Mouse (Mus musculus) embryonic facial prominence, embryonic 15.5 days (tissue): ENCODE measurements around the gene Sdk1. TPM values are rescaled to one million over a fixed set of nuclear protein-coding genes. Genes with fewer than 3 reads are reported as not detected.

Experiments
- ATAC-seq: fragments of 200-750 bp; cut with Nextera tagmentation; 2 replicates; pipeline ENCODE4 v1.8.0; 2017; ENCODE audit warnings: low read depth, moderate TSS enrichment; ENCODE audit not compliant: insufficient number of reproducible peaks, low FRiP score, low TSS enrichment
- H3K27ac ChIP-seq: fragments of 300-500 bp; sonication (generic); replicated peaks from 2 replicates; pipeline ENCODE4 v1.5.1; 2015; ENCODE audit warnings: mild to moderate bottlenecking, inconsistent platforms
- H3K27me3 ChIP-seq: fragments of 300-500 bp; sonication (generic); 2 replicates; pipeline ENCODE4 v1.6.1; 2015; ENCODE audit warnings: inconsistent platforms
- H3K36me3 ChIP-seq: fragments of 300-500 bp; sonication (generic); 2 replicates; pipeline ENCODE4 v1.6.1; 2015; ENCODE audit warnings: mild to moderate bottlenecking, inconsistent platforms
- H3K4me1 ChIP-seq: fragments of 300-500 bp; sonication (generic); 2 replicates; pipeline ENCODE4 v1.6.1; 2015; ENCODE audit warnings: inconsistent platforms
- H3K4me2 ChIP-seq: fragments of 300-500 bp; sonication (generic); replicated peaks from 2 replicates; pipeline ENCODE4 v1.6.1; 2015; ENCODE audit warnings: mild to moderate bottlenecking, inconsistent platforms
- H3K4me3 ChIP-seq: fragments of 300-500 bp; sonication (generic); replicated peaks from 2 replicates; pipeline ENCODE4 v1.5.1; 2015; ENCODE audit warnings: mild to moderate bottlenecking, inconsistent platforms
- H3K9ac ChIP-seq: fragments of 300-500 bp; sonication (generic); 2 replicates; pipeline ENCODE4 v1.6.1; 2015; ENCODE audit warnings: inconsistent platforms
- H3K9me3 ChIP-seq: fragments of 300-500 bp; sonication (generic); replicated peaks from 2 replicates; pipeline ENCODE4 v1.6.1; 2016; ENCODE audit warnings: inconsistent platforms
- WGBS: fragments of 180-500 bp; shearing (Covaris S2); methylation state at CpG from one replicate; pipeline ENCODE4 v1.1.7; 2015; 5-methylcytosine and 5-hydroxymethylcytosine counted together
- polyA plus RNA-seq: library from polyadenylated mRNA; unstranded; fragments of >200 nt; fragmentation: Nextera tagmentation; extraction: Ambion mirVana; gene quantifications from 2 replicates; pipeline ENCODE4 v1.2.1, GENCODE M21; 2015

Sdk1 gene
- polyA plus RNA-seq, 1 experiment from 2014 or later = 2.6 TPM

DNA sequence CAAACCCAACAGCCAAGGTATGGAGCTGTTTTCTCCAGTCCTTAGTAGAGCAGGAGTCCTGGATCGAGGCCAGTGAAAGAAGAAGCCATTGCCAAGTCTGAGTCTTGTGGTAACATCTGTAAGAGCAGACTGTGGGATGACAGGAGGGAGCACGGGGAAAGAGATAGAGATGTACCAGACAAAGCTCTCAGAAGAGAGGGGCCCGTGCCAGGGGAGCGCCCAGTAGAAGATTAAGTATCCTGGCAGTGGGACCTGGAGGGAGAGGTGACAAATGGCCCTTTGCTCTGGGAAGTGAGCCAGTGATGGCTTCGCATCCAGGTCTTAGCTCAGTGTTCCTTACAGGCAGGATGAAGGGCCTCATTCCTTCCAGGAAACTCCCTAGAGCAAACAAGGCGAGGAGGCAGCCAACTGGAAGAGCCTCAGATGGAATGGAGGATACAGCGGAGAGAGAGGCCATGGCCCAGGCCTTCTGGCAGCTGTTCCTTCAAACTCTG lies 450.2 kb downstream of the Sdk1 start:
- Histone ChIP-seq H3K4me1 (peaks cover 30% of the 10 kb centered on the region), H3K36me3 (no peaks in the 10 kb centered on the region), H3K27me3 (no peaks in the 10 kb centered on the region), H3K4me3 (no peak overlapping the region), H3K9me3 (no peaks in the 10 kb centered on the region), H3K27ac (0 out of 2 replicates have a peak overlapping the region, but pooled peaks have one; percentile 34), H3K4me2 (no peak overlapping the region), H3K9ac (no peak overlapping the region)
- WGBS = 64% methylated on average over 7 of the region's 7 CpGs
- peak; percentile 70 for ATAC-seq

DNA sequence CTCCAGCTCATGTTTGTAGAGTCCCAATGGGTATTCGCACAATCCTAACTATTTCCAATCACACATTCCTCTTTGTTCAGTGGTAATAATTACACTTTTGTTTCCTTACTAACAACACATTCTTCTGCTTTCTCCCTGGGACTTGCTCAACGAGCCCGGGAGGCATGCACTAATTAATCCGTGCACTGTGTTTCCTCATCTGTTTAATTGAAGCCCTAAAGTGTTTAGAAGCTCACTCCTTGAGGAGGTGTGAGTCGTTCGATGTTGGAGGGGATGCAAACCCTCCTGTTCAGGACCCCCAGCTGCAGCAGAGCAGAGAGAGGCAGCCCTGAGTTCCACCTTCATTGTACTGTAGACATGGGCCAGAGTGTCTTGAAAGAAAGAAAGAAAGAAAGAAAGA lies 452.4 kb downstream of the Sdk1 start:
- H3K4me3 ChIP-seq = no peak overlapping the region
- H3K36me3 ChIP-seq = no peaks in the 10 kb centered on the region
- ATAC-seq = no peak
- H3K27me3 ChIP-seq = no peaks in the 10 kb centered on the region
- no peak overlapping the region for H3K27ac ChIP-seq
- H3K4me1 ChIP-seq = peaks cover 30% of the 10 kb centered on the region
- H3K9ac ChIP-seq = no peak overlapping the region
- H3K9me3 ChIP-seq = no peaks in the 10 kb centered on the region
- H3K4me2 ChIP-seq = no peak overlapping the region; the same call in 1 of the 2 replicates
- 18% methylated on average over 6 of the region's 6 CpGs for WGBS

DNA sequence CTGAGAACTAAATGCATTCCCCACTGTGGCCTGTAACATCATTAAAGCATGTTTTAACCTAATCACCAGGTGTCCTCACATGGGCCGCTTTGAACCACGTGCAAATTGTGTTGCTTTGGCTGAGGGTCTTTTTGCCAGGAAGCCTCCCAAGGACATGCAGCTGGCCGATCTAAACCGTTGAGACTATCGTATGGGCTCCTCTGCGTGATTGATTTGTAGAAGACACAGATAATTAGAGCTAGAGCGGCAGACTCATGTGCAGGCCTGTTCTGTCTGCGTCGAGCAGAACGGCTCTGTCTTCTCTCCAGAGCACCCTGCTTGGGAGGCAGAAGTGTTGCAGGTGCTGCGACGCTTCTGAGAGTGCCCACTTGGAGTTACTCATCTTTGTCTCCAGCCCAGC lies 453.6 kb downstream of the Sdk1 start:
- no peak for ATAC-seq
- Histone ChIP-seq H3K27me3 (no peaks in the 10 kb centered on the region), H3K4me2 (no peak overlapping the region), H3K4me3 (no peak overlapping the region), H3K4me1 (peaks cover 22% of the 10 kb centered on the region), H3K27ac (no peak overlapping the region), H3K36me3 (no peaks in the 10 kb centered on the region), H3K9me3 (no peaks in the 10 kb centered on the region), H3K9ac (no peak overlapping the region)
- 46% methylated on average over 12 of the region's 12 CpGs for WGBS

DNA sequence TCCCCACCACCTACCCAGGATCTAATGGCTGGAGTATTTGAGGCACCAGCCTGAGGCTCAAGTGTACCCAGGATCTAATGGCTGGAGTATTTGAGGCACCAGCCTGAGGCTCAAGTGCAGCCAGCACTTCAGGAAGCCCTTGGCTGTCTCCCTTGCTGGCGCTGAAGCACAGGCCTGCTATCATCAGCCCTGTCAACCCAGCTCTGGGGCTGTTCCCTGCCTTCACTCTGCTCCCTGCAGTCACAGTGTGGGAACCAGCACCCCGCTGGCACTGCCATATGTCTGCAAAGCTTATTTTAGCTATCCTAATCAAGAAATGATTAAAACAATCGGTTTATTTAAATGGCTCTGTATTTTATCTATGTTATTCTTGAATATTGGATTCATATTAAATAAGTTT lies 457.1 kb downstream of the Sdk1 start:
- no peaks in the 10 kb centered on the region for H3K9me3 ChIP-seq
- no peaks in the 10 kb centered on the region for H3K27me3 ChIP-seq
- WGBS = 68% methylated on average over 3 of the region's 3 CpGs
- H3K27ac ChIP-seq = no peak overlapping the region
- no peak overlapping the region for H3K4me3 ChIP-seq
- no peaks in the 10 kb centered on the region for H3K36me3 ChIP-seq
- H3K9ac ChIP-seq = no peak overlapping the region
- H3K4me1 ChIP-seq = peaks cover 8% of the 10 kb centered on the region; the same call in 1 of the 2 replicates
- no peak overlapping the region for H3K4me2 ChIP-seq
- ATAC-seq = no peak

DNA sequence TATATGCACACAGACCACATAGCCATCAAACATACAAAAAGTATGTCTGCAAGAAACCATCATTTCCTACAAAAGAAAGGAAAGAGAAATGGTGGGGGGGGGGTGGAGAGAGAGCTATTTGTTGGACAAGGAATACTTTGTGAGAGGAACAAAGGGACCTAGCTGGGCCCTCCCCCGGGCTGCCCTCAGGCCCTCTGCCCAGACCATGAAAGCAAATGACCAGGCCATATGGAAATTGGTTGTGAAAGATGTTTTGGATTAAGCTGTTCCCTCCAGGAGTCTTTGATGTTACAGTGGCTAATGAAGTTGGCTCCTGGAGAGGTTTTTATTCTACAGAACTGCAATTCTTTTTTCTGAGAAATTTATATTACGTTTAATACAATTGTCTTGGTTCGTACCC lies 479.5 kb downstream of the Sdk1 start:
- no peak overlapping the region for H3K27ac ChIP-seq
- no peak overlapping the region for H3K4me3 ChIP-seq
- no peaks in the 10 kb centered on the region for H3K9me3 ChIP-seq
- ATAC-seq = no peak
- no peaks in the 10 kb centered on the region for H3K27me3 ChIP-seq
- no peak overlapping the region for H3K4me2 ChIP-seq
- 40% methylated on average over 3 of the region's 3 CpGs for WGBS
- H3K4me1 ChIP-seq = no peaks in the 10 kb centered on the region
- no peaks in the 10 kb centered on the region for H3K36me3 ChIP-seq
- no peak overlapping the region for H3K9ac ChIP-seq

DNA sequence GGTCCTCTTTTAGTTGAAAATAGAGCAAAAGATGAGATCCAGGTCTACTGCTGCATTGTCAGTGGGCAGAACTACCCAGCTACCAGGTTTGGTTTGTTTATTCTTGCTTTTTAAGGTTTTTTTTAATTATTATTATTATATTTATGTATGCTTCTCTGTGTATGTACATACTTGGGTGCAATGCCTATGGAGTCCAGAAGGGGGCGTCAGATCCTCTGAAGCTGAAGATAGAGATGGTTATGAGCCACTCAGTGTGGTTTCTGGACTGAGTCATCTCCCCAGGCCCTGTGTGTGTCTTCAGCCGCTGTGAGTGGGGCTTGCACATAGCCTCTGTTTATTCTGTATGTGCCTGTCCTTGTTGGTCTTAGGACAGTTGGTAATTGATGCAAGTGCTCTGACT lies 486.7 kb downstream of the Sdk1 start:
- H3K27me3 ChIP-seq = no peaks in the 10 kb centered on the region
- 60% methylated on average over 2 of the region's 2 CpGs for WGBS
- no peaks in the 10 kb centered on the region for H3K36me3 ChIP-seq
- H3K4me2 ChIP-seq = no peak overlapping the region
- H3K9ac ChIP-seq = no peak overlapping the region
- H3K27ac ChIP-seq = no peak overlapping the region
- no peaks in the 10 kb centered on the region for H3K9me3 ChIP-seq
- no peaks in the 10 kb centered on the region for H3K4me1 ChIP-seq
- no peak overlapping the region for H3K4me3 ChIP-seq
- no peak for ATAC-seq

DNA sequence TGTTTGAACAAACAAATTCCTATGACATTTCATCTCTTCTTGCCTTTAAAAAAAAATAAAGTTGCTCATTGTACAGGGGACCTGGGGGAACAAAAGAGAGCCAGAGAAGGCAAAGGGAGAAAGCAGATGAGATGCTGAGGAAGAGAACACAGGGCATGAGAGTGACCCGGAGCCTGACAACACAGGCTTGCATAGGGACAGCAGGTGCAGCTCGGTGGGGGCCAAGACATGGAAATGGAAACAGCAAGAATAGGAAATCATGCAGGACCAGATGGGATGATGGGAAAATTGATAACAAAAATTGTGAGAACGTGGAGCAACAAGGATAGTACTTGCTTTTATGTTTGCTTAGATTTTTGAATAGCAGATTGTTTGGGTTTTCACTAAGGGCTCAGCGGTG lies 488.7 kb downstream of the Sdk1 start:
- no peak overlapping the region for H3K27ac ChIP-seq
- ATAC-seq = no peak
- H3K27me3 ChIP-seq = no peaks in the 10 kb centered on the region
- H3K9ac ChIP-seq = no peak overlapping the region
- 67% methylated on average over 4 of the region's 4 CpGs for WGBS
- no peaks in the 10 kb centered on the region for H3K4me1 ChIP-seq
- no peak overlapping the region for H3K4me3 ChIP-seq
- H3K9me3 ChIP-seq = no peaks in the 10 kb centered on the region
- no peaks in the 10 kb centered on the region for H3K36me3 ChIP-seq
- no peak overlapping the region for H3K4me2 ChIP-seq

DNA sequence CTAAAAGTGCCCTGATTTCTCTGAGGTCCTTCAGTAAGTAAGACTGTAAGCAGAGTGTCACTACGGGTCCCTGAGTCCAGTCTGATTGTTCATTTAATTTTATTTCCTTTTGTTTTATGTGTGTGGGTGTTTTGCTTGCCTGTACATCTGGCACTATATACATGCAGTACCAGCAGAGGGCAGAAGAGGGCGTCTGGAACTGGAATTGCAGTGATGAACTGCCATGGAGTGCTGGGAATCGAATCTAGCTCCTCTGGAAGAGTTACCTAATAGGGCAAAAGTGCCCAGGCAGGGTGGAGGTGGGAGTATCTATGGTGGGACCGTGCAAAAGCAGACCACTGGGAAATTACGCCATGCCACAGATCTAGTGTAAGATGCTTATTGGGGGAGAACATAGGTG lies 497.4 kb downstream of the Sdk1 start:
- 74% methylated on average over 5 of the region's 5 CpGs for WGBS
- H3K4me2 ChIP-seq = no peak overlapping the region
- no peak overlapping the region for H3K4me3 ChIP-seq
- no peak overlapping the region for H3K27ac ChIP-seq
- no peak overlapping the region for H3K9ac ChIP-seq
- no peaks in the 10 kb centered on the region for H3K27me3 ChIP-seq
- no peak for ATAC-seq
- H3K9me3 ChIP-seq = no peaks in the 10 kb centered on the region
- no peaks in the 10 kb centered on the region for H3K4me1 ChIP-seq
- H3K36me3 ChIP-seq = no peaks in the 10 kb centered on the region

DNA sequence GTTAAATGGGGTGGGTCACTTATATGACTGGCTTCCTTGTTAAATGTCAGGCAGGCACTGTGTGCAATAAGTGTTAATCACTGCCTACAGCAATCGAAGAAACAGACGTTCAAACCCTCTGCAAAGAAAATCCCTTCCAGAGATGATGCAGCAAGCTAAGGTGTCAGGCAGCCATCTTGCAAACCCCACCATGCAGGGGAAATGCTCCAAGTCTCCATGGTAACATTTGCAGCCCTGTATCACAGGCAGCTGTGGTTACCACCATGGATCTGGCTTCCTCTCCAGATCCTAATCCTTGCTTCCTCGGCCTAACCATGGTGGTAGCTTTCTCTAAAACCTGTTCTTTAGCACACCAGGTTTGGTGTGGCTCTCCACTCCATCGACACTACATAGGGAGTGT lies 507.5 kb downstream of the Sdk1 start:
- ATAC-seq = no peak
- Histone ChIP-seq H3K27ac (no peak overlapping the region), H3K4me2 (no peak overlapping the region), H3K4me3 (no peak overlapping the region), H3K27me3 (no peaks in the 10 kb centered on the region), H3K36me3 (no peaks in the 10 kb centered on the region), H3K4me1 (no peaks in the 10 kb centered on the region), H3K9me3 (no peaks in the 10 kb centered on the region), H3K9ac (no peak overlapping the region)
- WGBS = 71% methylated on average over 4 of the region's 4 CpGs

DNA sequence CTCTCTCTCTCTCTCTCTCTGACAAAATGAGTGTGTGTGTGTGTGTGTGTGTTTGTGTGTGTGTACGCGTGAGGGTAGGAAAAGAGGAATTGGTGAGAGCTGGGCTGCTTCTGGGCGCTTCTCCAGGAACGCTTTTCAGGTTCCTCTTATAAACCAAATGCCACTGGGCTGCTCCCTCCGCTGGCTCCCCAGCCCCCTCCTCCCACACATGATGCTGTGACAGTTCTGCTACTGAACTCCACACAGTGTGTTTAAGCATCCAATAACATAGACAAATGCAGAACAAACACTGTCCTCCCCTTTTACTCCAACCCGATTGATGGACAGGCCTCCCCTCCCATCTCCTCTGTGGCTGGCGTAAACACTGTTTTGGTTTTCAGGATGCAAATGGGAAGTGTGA lies 513.0 kb downstream of the Sdk1 start:
- no peak overlapping the region for H3K4me2 ChIP-seq
- H3K4me3 ChIP-seq = no peak overlapping the region
- H3K27ac ChIP-seq = no peak overlapping the region
- peaks cover 11% of the 10 kb centered on the region; the same call in 1 of the 2 replicates for H3K4me1 ChIP-seq
- H3K9me3 ChIP-seq = no peaks in the 10 kb centered on the region
- 22% methylated on average over 7 of the region's 7 CpGs for WGBS
- no peaks in the 10 kb centered on the region for H3K36me3 ChIP-seq
- no peak overlapping the region for H3K9ac ChIP-seq
- H3K27me3 ChIP-seq = no peaks in the 10 kb centered on the region
- ATAC-seq = no peak

DNA sequence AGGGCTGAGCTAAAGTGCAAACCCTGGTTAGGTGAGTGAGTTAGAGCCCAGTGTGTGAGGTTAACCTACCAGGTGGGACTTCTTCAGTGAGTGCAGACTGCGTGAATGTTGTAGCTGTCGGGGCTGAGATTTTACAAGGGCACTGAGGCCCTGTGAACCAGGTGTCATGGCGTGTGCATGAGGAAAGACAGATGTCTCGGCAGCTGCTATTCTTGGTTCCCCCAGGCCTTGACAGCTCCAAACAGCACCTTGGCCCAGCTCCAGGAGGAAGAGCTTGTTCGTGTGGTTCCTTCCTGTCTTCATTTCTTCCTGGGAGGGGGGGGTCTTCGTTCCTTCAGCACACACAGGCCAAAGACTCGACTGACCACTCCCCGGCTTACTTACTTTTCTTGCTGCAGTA lies 517.6 kb downstream of the Sdk1 start:
- no peak for ATAC-seq

DNA sequence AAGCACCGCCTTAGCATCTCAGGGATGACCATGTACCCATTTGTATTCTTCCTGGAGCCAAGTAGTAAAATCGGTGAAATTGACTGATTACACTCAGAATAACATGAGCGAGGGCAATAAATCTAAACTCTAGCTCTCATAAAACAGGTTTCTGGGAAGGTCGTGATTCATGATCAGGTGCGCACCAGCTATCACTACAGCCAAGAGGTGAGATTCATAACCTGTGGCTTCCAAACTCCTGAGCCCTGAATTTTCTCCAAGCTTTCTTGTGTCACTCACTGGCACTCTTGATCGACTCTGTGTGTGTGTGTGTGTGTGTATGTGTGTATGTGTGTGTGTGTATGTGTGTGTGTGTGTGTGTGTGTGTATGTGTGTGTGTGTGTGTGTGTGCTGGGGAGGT lies 522.8 kb downstream of the Sdk1 start:
- 0 out of 2 replicates have a peak, but pooled peaks cover 7% of the 10 kb centered on the region for H3K4me1 ChIP-seq
- no peak for ATAC-seq
- no peak overlapping the region for H3K27ac ChIP-seq
- H3K4me3 ChIP-seq = no peak overlapping the region
- H3K4me2 ChIP-seq = no peak overlapping the region
- no peaks in the 10 kb centered on the region for H3K9me3 ChIP-seq
- WGBS = 92% methylated on average over 6 of the region's 6 CpGs
- no peak overlapping the region for H3K9ac ChIP-seq
- H3K27me3 ChIP-seq = no peaks in the 10 kb centered on the region
- no peaks in the 10 kb centered on the region for H3K36me3 ChIP-seq

More for the DNA sequence above, 517.6 kb downstream of the Sdk1 start:
- no peak overlapping the region for H3K27ac ChIP-seq
- H3K9me3 ChIP-seq = no peaks in the 10 kb centered on the region
- H3K4me3 ChIP-seq = no peak overlapping the region
- no peak overlapping the region for H3K9ac ChIP-seq
- no peak overlapping the region for H3K4me2 ChIP-seq
- peaks cover 17% of the 10 kb centered on the region; the same call in 1 of the 2 replicates for H3K4me1 ChIP-seq
- no peaks in the 10 kb centered on the region for H3K27me3 ChIP-seq
- H3K36me3 ChIP-seq = no peaks in the 10 kb centered on the region
- WGBS = 36% methylated on average over 8 of the region's 8 CpGs
